Mouse (Mus musculus) cortical plate, adult 2 months (tissue): Measurements from ENCODE around the gene Sp6.

ENCODE experiments used
- CTCF ChIP-seq: fragments of 200-500 bp; IDR thresholded peaks from 2 replicates; pipeline ENCODE4 v1.5.1; 2011; ENCODE audit warnings: mild to moderate bottlenecking, control low read depth, low read length; ENCODE audit not compliant: insufficient read depth; ENCODE audit errors: extremely low read depth
- POLR2A ChIP-seq: fragments of 200-500 bp; IDR thresholded peaks from 2 replicates; pipeline ENCODE4 v1.6.1; 2011; ENCODE audit warnings: mild to moderate bottlenecking, low read length, control low read depth; ENCODE audit not compliant: insufficient read depth; ENCODE audit errors: extremely low read depth

DNA sequence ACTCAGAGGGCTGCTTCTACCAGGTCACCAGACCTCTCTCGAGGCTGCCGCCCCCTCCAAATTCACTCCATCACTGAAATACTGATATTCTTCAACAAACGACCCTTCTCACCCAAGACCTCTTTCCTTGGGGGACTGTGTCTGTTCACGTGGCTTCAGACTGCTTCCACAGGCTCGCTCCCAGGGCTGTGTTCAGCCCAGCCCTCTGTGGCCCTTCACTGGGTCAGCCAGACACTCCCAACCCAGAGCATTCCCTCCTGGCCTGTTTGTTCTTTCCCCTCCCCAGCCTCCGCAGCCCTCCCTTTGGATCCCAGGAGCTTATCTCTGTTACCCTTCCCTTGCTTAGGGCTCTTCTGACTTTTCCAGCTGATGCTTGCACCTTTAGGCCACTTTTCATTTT is 44.7 kb upstream of the Sp6 start:
- no peak for TF ChIP-seq CTCF
- TF ChIP-seq POLR2A: no peak
